Mouse (Mus musculus): ENCODE results near the gene Slc41a2.

- no peak for TF ChIP-seq CTCF (IDR thresholded peaks at IDR 0.05; ENCODE audit: control insufficient read depth, insufficient read depth, insufficient replicate concordance, low read depth, low read length)
- TF ChIP-seq POLR2A (IDR thresholded peaks at IDR 0.05; ENCODE audit: control insufficient read depth, low read depth, low read length): no peak
Measured at GRCm38 (mm10) chr10:83368918-83369317, 31.2 kb upstream of the Slc41a2 start.
